Comparison of ENCODE assay signal across 8 mouse cellular contexts in the genomic region with DNA sequence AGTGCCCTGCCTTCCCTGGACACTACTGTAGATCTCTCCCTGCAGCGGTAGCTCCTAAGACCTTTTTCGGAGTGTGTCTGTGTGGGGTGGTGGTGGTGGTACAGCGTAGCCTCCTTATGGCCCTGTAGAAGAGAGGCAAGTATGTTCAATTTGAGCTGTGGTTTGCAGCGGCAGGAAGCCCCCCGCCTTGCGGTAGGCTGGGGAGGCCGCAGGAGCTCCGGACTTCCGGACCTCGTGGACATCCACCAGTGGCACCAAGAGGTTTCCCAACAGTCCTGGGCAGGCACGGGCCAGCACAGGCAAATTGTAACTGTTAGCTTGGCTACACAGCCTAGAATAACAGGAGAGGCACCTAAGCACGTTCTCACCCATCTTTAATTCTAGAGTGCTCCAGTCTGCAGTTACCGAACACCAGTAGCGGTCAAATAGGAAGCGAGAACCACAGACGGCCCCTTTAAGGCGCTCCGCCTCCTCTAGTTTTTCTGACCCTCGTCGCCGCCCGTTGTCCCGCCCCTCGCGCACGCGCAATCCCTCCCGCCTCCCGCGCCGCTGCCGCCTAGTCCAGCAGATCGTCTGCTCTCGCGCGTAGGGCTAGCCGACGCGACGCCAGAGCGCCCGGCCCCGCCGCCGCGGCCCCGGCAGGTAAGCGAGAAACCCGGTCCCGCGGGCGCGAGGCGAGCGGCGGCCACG. TPM values are rescaled to one million over a fixed set of nuclear protein-coding genes. Genes with fewer than 3 reads are reported as not detected.
DNase-seq lines count a peak whose midpoint lies in the region; ATAC-seq lines count a peak whose summit lies in the region.

Gene Wdr5 (plus strand): TSS at position 519 of the 690 bp plus-strand sequence.

- ATAC-seq in intestine, embryonic 14.5 days (replicated peaks; ENCODE audit: low FRiP score, low TSS enrichment, low read depth): peak; percentile 87

- peak within 1 kb of the TSS; percentile 93 for H3K4me3 ChIP-seq in intestine, embryonic 14.5 days (ENCODE audit: low read depth, low read length)

- H3K4me1 ChIP-seq in intestine, embryonic 14.5 days (replicated peaks; ENCODE audit: control insufficient read depth, insufficient read depth, low read length): peaks cover 21% of the 10 kb centered on the region

- H3K36me3 ChIP-seq in intestine, embryonic 14.5 days (ENCODE audit: control insufficient read depth, insufficient read depth, low read length): peaks cover 17% of the 10 kb centered on the region

- peak; percentile 99 to 100 for DNase-seq in adrenal gland, adult 18-20 months (ENCODE audit: low spot score in 2 of 2)
- DNase-seq in embryo, embryonic 11 days: peak; percentile 93
- DNase-seq in gastrocnemius, postnatal 25 days: peak; percentile 96
- DNase-seq in intestine, embryonic 14.5 days (ENCODE audit: low spot score): peak; percentile 100
- peak; percentile 93 to 97 for DNase-seq in left cerebral cortex, postnatal 14 days (ENCODE audit: low spot score in 2 of 2)
- DNase-seq in mesoderm, embryonic 11.5 days (ENCODE audit: low read depth, low spot score): peak; percentile 95
- DNase-seq in right cerebral cortex, postnatal 36 days (ENCODE audit: low spot score in 2 of 2): peak; percentile 90 to 92
- DNase-seq in yolk sac, embryonic 10.5 days (ENCODE audit: low spot score): peak; percentile 97

- H3K27ac ChIP-seq in intestine, embryonic 14.5 days (ENCODE audit: low read depth): peak within 1 kb of the TSS; percentile 85

- H3K9me3 ChIP-seq in intestine, embryonic 14.5 days (ENCODE audit: control insufficient read depth, low read length): peaks cover 4% of the 10 kb centered on the region; the same call in 1 of the 2 replicates

- intact Hi-C loops in left cerebral cortex, postnatal 14 days (cut with DNase I): loop anchor here (2.0 to 5.0 kb wide), 3 partner anchors 40 to 227 kb away; no protein-coding TSS in a partner anchor

- WGBS in intestine, embryonic 14.5 days: under 1% methylated on average over 57 of the region's 57 CpGs

- H3K27me3 ChIP-seq in intestine, embryonic 14.5 days (replicated peaks; ENCODE audit: control insufficient read depth, insufficient read depth, low read length): no peaks in the 10 kb centered on the region

- H3K9ac ChIP-seq in intestine, embryonic 14.5 days (ENCODE audit: low read length): peak within 1 kb of the TSS; percentile 87

- peak within 1 kb of the TSS; percentile 99 for H3K4me2 ChIP-seq in intestine, embryonic 14.5 days (ENCODE audit: low read length)

RNA-seq across cellular contexts. Expression of gene Wdr5, which starts in this region (rescaled TPM):
- 10 to 100 TPM; 29.6 to 33.1 TPM for total RNA-seq in adrenal gland, adult 18-20 months (2021)
- total RNA-seq in gastrocnemius, postnatal 25 days (2021): 10 to 100 TPM; 15.4 to 18.3 TPM
- polyA plus RNA-seq in intestine, embryonic 14.5 days (2014; fragmentation: Nextera tagmentation; extraction: Ambion mirVana): 58.3 and 61.7 TPM in 2 replicates
- total RNA-seq in left cerebral cortex, postnatal 14 days (2021): 10 to 100 TPM; 34.9 to 37.3 TPM

Comparison
In these comparisons a context has a peak if more than half of its experiments do, and no peak if none do; other contexts are left out.
1. Peak in every context shown above with its lines: DNase-seq, ATAC-seq, H3K4me3 ChIP-seq and H3K27ac ChIP-seq.